Mouse (Mus musculus): Measurements from ENCODE around the gene Lmx1b. TPM values are rescaled to one million over a fixed set of nuclear protein-coding genes. Genes with fewer than 3 reads are reported as not detected.

Gene Lmx1b
- polyA plus RNA-seq, 1 experiment: not detected

DNA sequence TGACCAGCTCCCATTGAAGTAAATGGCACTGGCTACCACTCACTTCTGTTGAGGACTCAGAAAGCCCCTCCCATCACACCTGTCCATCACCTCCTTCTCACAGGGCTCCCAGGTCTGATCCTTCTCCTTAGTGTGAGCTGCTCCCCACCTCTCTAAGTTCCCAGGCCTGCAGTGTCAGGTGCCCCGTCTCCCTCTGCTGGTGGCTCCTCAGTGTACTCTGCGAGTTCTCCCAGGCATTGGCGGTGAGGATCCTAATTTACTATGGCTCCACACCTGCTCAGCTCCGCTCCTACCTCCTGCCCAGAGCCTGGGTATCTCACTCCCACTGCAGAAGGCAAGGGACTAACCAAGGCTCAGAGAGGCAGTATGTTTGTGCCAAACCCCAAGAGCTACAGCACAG is 57.0 kb downstream of the Lmx1b start:
- TF ChIP-seq CTCF (IDR thresholded peaks at IDR 0.05; ENCODE audit: extremely low read depth, insufficient read depth, insufficient read length, insufficient replicate concordance): no peak
- TF ChIP-seq POLR2A (IDR thresholded peaks at IDR 0.05; ENCODE audit: low read depth, low read length): no peak
- Histone ChIP-seq H3K27ac (ENCODE audit: insufficient read depth, low read length) (no peak overlapping the region), H3K4me3 (ENCODE audit: extremely low read depth, insufficient read depth, insufficient read length) (no peak overlapping the region), H3K27me3 (ENCODE audit: control insufficient read depth, insufficient read depth, low read length) (peaks cover 20% of the 10 kb centered on the region; the same call in 1 of the 2 replicates), H3K36me3 (ENCODE audit: control insufficient read depth, insufficient read depth, low read length) (no peaks in the 10 kb centered on the region), H3K4me1 (ENCODE audit: control insufficient read depth, insufficient read depth, insufficient read length) (no peaks in the 10 kb centered on the region)
- DNase-seq (ENCODE audit: low read depth in 1 of 2, low spot score in 2 of 2): no peak
- WGBS: 10% methylated on average over 4 of the region's 4 CpGs

DNA sequence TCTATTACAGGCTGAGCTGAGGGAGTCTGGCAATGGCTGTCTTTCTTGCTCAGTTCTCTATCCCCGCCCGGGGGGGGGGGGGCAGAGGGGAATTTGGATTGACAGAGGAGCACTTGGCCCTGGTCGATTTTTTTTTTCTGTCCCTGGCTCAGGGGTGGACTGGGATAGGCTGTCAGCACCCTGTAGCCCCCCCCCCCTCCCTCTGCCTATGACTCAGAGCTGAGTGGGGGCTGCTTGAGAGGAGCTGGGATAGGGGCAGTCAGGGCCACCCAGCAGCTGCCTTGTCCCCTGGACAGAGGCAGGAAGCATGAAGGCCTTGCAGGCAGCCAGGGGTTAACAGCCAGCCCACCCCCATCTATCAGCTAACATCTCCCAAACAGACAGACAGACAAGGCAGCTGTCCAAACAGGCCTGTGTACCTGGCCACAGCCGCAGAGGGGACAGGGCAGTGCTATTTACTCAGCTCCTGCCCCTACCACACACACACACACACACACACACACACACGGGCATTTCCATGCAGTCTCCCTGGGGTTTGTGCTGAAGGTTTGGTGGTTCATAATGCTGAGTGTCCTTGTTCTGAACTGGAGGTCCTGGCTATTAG is 57.8 kb downstream of the Lmx1b start:
- no peak for TF ChIP-seq CTCF (IDR thresholded peaks at IDR 0.05; ENCODE audit: extremely low read depth, insufficient read depth, insufficient read length, insufficient replicate concordance)
- no peak for TF ChIP-seq POLR2A (IDR thresholded peaks at IDR 0.05; ENCODE audit: low read depth, low read length)
- Histone ChIP-seq H3K27ac (ENCODE audit: insufficient read depth, low read length) (no peak overlapping the region), H3K4me3 (ENCODE audit: extremely low read depth, insufficient read depth, insufficient read length) (no peak overlapping the region), H3K27me3 (ENCODE audit: control insufficient read depth, insufficient read depth, low read length) (peaks cover 20% of the 10 kb centered on the region; the same call in 1 of the 2 replicates), H3K4me1 (ENCODE audit: control insufficient read depth, insufficient read depth, insufficient read length) (no peaks in the 10 kb centered on the region), H3K36me3 (ENCODE audit: control insufficient read depth, insufficient read depth, low read length) (no peaks in the 10 kb centered on the region)
- 28% methylated on average over 5 of the region's 5 CpGs for WGBS
- no peak for DNase-seq (ENCODE audit: low read depth in 1 of 2, low spot score in 2 of 2)

DNA sequence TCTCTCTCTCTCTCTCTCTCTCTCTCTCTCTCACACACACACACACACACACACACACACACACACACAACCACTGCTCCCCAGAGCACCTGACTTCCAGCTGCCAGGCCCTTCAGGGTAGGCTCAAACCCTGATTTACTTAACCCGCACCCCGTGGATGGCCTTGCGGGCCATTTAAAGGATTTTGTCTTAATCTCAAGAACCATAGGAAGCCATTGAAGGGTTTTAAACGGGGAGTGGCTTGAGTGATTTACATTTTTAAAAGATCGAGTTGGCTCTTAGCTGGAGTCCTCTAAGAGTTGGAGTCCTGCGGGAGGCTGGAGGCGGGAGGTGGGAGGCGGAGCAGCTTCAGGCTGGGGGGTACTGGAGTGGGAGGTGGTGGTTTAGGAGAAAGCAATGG is 58.4 kb downstream of the Lmx1b start:
- no peaks in the 10 kb centered on the region for H3K36me3 ChIP-seq (ENCODE audit: control insufficient read depth, insufficient read depth, low read length)
- no peak for DNase-seq (ENCODE audit: low read depth in 1 of 2, low spot score in 2 of 2)
- no peaks in the 10 kb centered on the region for H3K4me1 ChIP-seq (ENCODE audit: control insufficient read depth, insufficient read depth, insufficient read length)
- no peak overlapping the region for H3K27ac ChIP-seq (ENCODE audit: insufficient read depth, low read length)
- no peak overlapping the region for H3K4me3 ChIP-seq (ENCODE audit: extremely low read depth, insufficient read depth, insufficient read length)
- H3K27me3 ChIP-seq (ENCODE audit: control insufficient read depth, insufficient read depth, low read length): peaks cover 20% of the 10 kb centered on the region; the same call in 1 of the 2 replicates
- TF ChIP-seq POLR2A (IDR thresholded peaks at IDR 0.05; ENCODE audit: low read depth, low read length): no peak
- TF ChIP-seq CTCF (IDR thresholded peaks at IDR 0.05; ENCODE audit: extremely low read depth, insufficient read depth, insufficient read length, insufficient replicate concordance): no peak
- 27% methylated on average over 8 of the region's 8 CpGs for WGBS

DNA sequence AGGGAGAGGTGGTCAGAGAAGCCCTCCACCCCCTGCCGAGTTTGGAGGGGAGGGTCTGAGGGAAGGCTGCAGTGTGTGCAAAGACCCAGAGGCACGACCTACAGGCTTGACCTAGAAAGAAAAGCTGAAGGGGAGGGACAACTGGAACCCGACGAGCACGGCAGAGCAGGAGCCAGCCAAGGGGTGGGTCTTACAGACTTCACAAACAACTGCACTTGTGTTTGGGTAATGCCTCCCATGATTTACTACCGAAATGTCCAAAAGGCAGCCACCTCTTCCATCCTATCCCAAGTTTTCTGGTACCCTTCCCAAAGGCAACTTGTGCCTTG is 58.9 kb downstream of the Lmx1b start:
- DNase-seq (ENCODE audit: low read depth in 1 of 2, low spot score in 2 of 2): no peak
- Histone ChIP-seq H3K27me3 (ENCODE audit: control insufficient read depth, insufficient read depth, low read length) (peaks cover 20% of the 10 kb centered on the region; the same call in 1 of the 2 replicates), H3K27ac (ENCODE audit: insufficient read depth, low read length) (no peak overlapping the region), H3K4me3 (ENCODE audit: extremely low read depth, insufficient read depth, insufficient read length) (no peak overlapping the region), H3K36me3 (ENCODE audit: control insufficient read depth, insufficient read depth, low read length) (no peaks in the 10 kb centered on the region), H3K4me1 (ENCODE audit: control insufficient read depth, insufficient read depth, insufficient read length) (no peaks in the 10 kb centered on the region)
- no peak for TF ChIP-seq CTCF (IDR thresholded peaks at IDR 0.05; ENCODE audit: extremely low read depth, insufficient read depth, insufficient read length, insufficient replicate concordance)
- no peak for TF ChIP-seq POLR2A (IDR thresholded peaks at IDR 0.05; ENCODE audit: low read depth, low read length)
- 6% methylated on average over 6 of the region's 6 CpGs for WGBS

DNA sequence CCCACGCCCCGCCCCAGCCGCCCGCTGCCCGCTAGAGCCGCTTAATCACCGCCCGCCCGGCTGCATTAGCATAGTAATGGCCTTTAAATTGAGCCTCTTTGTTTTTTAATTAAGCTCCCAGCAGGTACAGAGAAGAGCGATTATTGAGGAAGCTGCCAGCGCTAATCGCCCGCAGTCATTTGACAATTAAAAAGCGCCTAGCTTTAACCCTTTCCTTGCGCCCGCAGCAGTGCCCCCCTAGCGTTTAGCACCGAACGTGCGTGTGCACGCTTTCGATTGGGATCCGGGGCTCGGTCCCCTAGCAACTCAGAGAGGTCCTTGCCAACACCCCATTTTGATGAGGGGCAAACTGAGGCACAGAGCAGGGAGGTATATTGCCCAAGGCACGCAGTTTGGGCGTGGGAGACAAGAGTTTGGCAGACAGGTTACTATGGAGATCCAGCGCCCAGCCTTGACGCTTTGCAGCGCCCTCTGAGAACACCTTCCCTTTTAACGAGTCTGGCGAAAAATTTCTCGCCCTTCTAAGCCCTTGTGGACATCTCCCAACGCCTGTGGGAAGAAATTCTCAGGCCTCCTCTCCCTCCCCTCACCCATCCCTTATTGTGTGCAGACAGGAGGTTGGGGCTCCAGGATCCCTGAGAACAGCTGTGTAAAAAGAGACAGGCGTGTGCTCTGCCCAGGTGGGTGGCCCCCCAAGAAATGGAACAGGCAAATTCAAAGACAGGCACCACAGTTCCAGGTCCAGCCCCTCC is 59.4 kb downstream of the Lmx1b start:
- peaks cover 20% of the 10 kb centered on the region; the same call in 1 of the 2 replicates for H3K27me3 ChIP-seq (ENCODE audit: control insufficient read depth, insufficient read depth, low read length)
- H3K36me3 ChIP-seq (ENCODE audit: control insufficient read depth, insufficient read depth, low read length): no peaks in the 10 kb centered on the region
- no peak overlapping the region for H3K4me3 ChIP-seq (ENCODE audit: extremely low read depth, insufficient read depth, insufficient read length)
- no peak for DNase-seq (ENCODE audit: low read depth in 1 of 2, low spot score in 2 of 2)
- H3K4me1 ChIP-seq (ENCODE audit: control insufficient read depth, insufficient read depth, insufficient read length): no peaks in the 10 kb centered on the region
- TF ChIP-seq CTCF (IDR thresholded peaks at IDR 0.05; ENCODE audit: extremely low read depth, insufficient read depth, insufficient read length, insufficient replicate concordance) (no peak), POLR2A (IDR thresholded peaks at IDR 0.05; ENCODE audit: low read depth, low read length) (no peak)
- WGBS: 5% methylated on average over 34 of the region's 34 CpGs
- no peak overlapping the region for H3K27ac ChIP-seq (ENCODE audit: insufficient read depth, low read length)

DNA sequence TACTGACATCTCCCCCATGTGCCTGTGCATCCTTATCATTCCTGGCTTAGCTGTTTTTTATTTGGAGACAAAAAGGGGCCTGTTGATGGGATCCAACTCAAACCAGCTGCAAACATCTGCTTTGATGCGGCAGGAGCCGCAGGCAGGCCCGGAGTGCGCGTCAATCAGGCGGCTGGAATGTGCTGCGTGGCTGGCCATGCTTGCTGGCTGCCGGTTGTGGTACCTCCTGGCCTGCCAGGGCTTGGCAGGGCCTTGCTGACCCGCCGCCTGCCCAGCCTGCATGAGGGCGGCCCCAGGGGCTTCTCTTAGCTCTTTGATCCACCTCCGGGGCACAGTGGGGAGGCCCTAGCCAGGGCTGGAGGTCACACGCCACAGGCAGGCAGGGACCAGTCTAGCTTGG is 64.9 kb downstream of the Lmx1b start:
- H3K27me3 ChIP-seq (ENCODE audit: control insufficient read depth, insufficient read depth, low read length): peaks cover 7% of the 10 kb centered on the region; the same call in 1 of the 2 replicates
- DNase-seq (ENCODE audit: low read depth in 1 of 2, low spot score in 2 of 2): no peak
- no peak for TF ChIP-seq CTCF (IDR thresholded peaks at IDR 0.05; ENCODE audit: extremely low read depth, insufficient read depth, insufficient read length, insufficient replicate concordance)
- no peak for TF ChIP-seq POLR2A (IDR thresholded peaks at IDR 0.05; ENCODE audit: low read depth, low read length)
- no peaks in the 10 kb centered on the region for H3K36me3 ChIP-seq (ENCODE audit: control insufficient read depth, insufficient read depth, low read length)
- H3K27ac ChIP-seq (ENCODE audit: insufficient read depth, low read length): no peak overlapping the region
- 68% methylated on average over 13 of the region's 13 CpGs for WGBS
- H3K4me1 ChIP-seq (ENCODE audit: control insufficient read depth, insufficient read depth, insufficient read length): no peaks in the 10 kb centered on the region
- no peak overlapping the region for H3K4me3 ChIP-seq (ENCODE audit: extremely low read depth, insufficient read depth, insufficient read length)

DNA sequence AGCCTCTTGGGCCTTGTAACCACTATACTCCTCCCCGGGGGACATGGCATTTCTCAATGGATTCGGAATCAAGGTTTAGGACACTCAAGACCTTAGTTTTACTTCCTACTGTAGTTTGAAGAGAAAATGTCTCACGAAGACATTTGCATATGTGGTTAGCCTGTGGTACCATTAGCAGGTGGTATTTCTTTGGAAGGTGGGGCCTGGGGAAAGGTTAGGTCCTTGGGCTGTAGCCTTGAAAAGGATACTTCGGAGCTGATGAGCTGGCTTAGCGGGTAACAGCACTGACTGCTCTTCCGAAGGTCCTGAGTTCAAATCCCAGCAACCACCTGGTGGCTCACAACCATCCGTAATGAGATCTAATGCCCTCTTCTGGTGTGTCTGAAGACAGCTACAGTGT is 67.2 kb downstream of the Lmx1b start:
- H3K27me3 ChIP-seq (ENCODE audit: control insufficient read depth, insufficient read depth, low read length): no peaks in the 10 kb centered on the region
- H3K4me3 ChIP-seq (ENCODE audit: extremely low read depth, insufficient read depth, insufficient read length): no peak overlapping the region
- no peaks in the 10 kb centered on the region for H3K36me3 ChIP-seq (ENCODE audit: control insufficient read depth, insufficient read depth, low read length)
- no peaks in the 10 kb centered on the region for H3K4me1 ChIP-seq (ENCODE audit: control insufficient read depth, insufficient read depth, insufficient read length)
- no peak overlapping the region for H3K27ac ChIP-seq (ENCODE audit: insufficient read depth, low read length)
- DNase-seq (ENCODE audit: low read depth in 1 of 2, low spot score in 2 of 2): no peak
- 87% methylated on average over 7 of the region's 7 CpGs for WGBS
- no peak for TF ChIP-seq CTCF (IDR thresholded peaks at IDR 0.05; ENCODE audit: extremely low read depth, insufficient read depth, insufficient read length, insufficient replicate concordance)
- TF ChIP-seq POLR2A (IDR thresholded peaks at IDR 0.05; ENCODE audit: low read depth, low read length): no peak
